Mouse (Mus musculus) cerebellum, adult 11 months (tissue): ENCODE data around the gene Arpc1b.
"Not testable (repeated sequence)": the region's sequence is repeated elsewhere in the genome, so short reads cannot be mapped to it uniquely, and the experiment has no call there.

Experiments used
- DNase-seq: peaks from one replicate; pipeline ENCODE4 v3.0.0; 2022

Gene Arpc1b

GRCm38 (mm10) chr5:145114071-145114605 is at the start of gene Arpc1b:
Gene Arpc1b (plus strand): TSS chr5:145114215.
- no peak for DNase-seq

- DNase-seq, result no peak
Measured at GRCm38 (mm10) chr5:145064765-145065340, 49.2 kb upstream of the Arpc1b start.

GRCm38 (mm10) chr5:145068863-145069262 is 45.2 kb upstream of the Arpc1b start:
- no peak for DNase-seq

GRCm38 (mm10) chr5:145069707-145070106 is 44.3 kb upstream of the Arpc1b start:
- DNase-seq, result peak; percentile 48

- no peak for DNase-seq
Measured at GRCm38 (mm10) chr5:145071342-145071741, 42.7 kb upstream of the Arpc1b start.

- no peak for DNase-seq
Measured at GRCm38 (mm10) chr5:145075081-145075480, 38.9 kb upstream of the Arpc1b start.

- DNase-seq, result no peak
Measured at GRCm38 (mm10) chr5:145081866-145082613, 32.0 kb upstream of the Arpc1b start.

GRCm38 (mm10) chr5:145083201-145083600 is 30.8 kb upstream of the Arpc1b start:
- DNase-seq, result not testable (repeated sequence)

GRCm38 (mm10) chr5:145083632-145084451 is 30.2 kb upstream of the Arpc1b start, which contains the start of the genes Arpc1a and Kpna7:
Gene Arpc1a (plus strand): TSS chr5:145083830.
Gene Kpna7 (minus strand): TSS chr5:145084030.
- peak; percentile 93 for DNase-seq

- DNase-seq, result no peak
Measured at GRCm38 (mm10) chr5:145084822-145085221, 29.2 kb upstream of the Arpc1b start.

- DNase-seq, result no peak
Measured at GRCm38 (mm10) chr5:145088186-145088585, 25.8 kb upstream of the Arpc1b start.

GRCm38 (mm10) chr5:145089878-145090277 is 24.1 kb upstream of the Arpc1b start:
- DNase-seq, result no peak

GRCm38 (mm10) chr5:145096195-145096594 is 17.8 kb upstream of the Arpc1b start:
- DNase-seq, result no peak

GRCm38 (mm10) chr5:145098340-145098821 is 15.6 kb upstream of the Arpc1b start:
- DNase-seq, result no peak

GRCm38 (mm10) chr5:145100960-145101359 is 13.1 kb upstream of the Arpc1b start:
- no peak for DNase-seq

- DNase-seq, result not testable (repeated sequence)
Measured at GRCm38 (mm10) chr5:145101451-145101850, 12.6 kb upstream of the Arpc1b start.

GRCm38 (mm10) chr5:145102706-145103105 is 11.3 kb upstream of the Arpc1b start:
- DNase-seq, result no peak

GRCm38 (mm10) chr5:145104328-145104727 is 9.7 kb upstream of the Arpc1b start:
- no peak for DNase-seq

GRCm38 (mm10) chr5:145105694-145106275 is 8.2 kb upstream of the Arpc1b start:
- no peak for DNase-seq

GRCm38 (mm10) chr5:145110401-145110800 is 3.6 kb upstream of the Arpc1b start:
- no peak for DNase-seq

GRCm38 (mm10) chr5:145112566-145112965 is 1.4 kb upstream of the Arpc1b start:
- DNase-seq, result no peak

GRCm38 (mm10) chr5:145113416-145113815 is 599 bp upstream of the Arpc1b start:
- no peak for DNase-seq
